Mouse (Mus musculus) urinary bladder, postnatal 10 days (tissue): ENCODE measurements around the gene Eif2s2.

Source experiments
- DNase-seq: peaks from one replicate; pipeline ENCODE4 v3.0.0; 2022; ENCODE audit warnings: low spot score

Eif2s2 gene

DNA sequence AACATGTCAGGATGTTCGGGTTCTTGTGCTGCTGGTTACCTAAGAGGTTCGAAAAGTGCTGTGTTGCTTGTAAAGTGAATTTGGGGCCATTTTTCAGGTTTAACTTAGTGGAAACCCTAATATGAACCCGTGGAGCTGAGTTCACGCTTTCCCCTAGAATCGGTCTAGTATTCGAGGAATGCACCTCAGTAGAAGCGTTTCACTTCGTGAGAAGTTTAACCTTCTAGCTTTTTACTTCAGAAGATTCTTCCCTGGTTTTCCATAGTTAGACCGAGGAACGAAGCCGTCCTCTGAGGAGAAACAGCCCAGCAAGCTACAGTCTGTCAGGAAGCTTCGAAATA, 280 bp upstream of the Eif2s2 start:
- no peak for DNase-seq

DNA sequence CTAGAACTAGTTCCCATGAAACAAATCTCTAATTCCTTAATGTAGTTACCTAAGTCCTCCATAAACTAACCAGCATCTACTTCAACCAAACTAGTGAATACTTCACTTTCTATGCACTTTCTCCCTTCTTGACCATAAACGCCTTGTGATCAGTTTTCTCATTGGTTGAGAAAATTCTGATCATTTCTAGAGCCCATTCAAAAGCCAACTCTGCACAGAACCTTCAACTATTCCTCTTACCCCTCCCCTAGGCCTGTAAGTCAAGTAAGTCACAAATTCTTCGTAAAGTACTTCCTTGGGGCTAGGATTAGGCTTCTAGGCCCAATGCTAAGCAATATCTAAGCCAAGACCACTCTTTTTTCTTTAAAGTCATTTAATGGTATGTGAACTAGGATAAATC, 1.1 kb downstream of the Eif2s2 start:
- DNase-seq = no peak

DNA sequence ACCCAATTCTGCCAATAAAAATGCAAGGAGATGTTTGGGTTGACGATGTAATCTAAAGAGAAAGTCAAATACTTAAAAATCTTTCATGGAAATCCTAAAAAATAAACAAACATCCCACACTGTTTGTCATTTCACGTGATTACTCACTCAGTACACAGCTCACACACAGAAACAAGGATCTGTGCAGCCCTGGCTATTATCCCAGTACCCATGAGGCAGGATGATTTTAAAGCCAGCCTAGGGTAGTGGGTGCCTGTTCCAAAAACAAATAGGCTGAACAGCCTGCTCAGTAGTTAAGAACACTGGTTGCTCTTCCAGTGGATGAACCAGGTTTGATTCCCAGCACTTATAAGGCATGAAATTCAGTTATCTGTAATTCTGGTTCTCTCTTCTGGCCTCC, 16.1 kb downstream of the Eif2s2 start:
- no peak for DNase-seq

DNA sequence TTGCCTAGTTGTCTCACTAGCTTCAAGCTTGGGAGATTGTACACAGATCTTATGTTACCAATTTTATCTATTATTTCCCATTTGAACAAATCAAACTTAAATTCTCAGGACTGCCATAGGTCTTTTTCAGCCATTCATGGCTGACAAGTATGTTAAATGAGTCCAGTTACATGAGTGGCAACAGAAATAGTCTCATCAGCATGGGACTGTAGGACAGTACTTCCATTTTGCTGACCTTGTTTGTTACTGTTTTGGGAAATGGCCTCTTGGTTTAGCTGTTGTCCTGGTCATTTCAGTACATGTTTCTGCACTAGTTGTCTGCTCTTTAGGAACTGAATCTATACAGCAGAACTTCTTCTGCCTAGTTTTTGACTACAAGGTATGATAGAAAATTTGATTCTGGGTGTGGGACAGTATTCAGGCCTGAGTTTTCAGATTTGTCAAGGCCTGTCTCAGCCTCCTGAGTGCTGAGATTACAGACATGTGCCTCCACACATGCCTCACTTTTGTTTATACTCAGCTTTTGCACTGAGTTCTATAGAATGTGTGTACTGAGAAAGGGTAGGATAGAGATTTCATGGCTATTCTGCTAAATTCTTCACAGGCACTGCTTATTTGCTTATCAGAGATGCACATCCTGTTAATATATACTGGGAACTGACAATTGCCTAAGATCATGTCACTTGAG, 22.6 kb downstream of the Eif2s2 start:
- DNase-seq = no peak

DNA sequence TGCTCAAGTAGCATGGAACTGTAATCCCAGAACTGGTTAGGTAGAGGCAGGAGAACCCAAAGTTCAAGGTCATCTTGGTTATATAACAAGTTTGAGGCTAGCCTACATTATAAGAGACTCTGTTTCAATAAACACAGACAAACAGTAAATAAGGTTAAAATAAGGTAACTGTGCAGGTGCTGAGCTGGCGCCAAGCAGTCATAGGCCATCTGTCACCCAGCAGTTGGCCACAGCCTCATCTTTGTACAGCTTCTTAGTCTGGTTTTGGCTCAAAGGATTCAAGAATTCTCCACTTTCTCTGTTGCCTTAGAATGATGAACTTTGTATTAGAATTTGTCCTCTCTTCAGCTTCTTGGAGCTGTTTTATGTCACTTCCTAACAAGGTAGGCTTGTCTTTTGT, 24.6 kb downstream of the Eif2s2 start:
- DNase-seq = no peak

DNA sequence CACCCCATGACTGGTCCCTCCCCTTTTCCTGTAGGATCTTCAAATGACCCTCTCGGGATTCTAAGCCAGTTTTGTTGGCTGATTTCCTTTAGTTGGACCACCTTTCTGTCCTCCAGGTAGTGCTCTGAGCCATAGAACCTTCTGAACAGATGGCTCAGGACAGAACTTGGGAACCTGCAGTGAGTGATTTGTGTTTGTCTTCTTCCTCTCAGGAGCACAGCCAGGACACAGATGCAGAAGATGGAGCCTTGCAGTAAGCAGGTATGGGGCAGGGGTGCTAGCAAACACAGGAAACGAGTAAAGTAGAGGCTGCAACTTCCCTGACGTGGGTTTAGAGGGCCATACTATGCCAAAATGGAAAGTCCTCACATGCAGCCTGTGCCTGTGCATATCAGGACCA, 27.0 kb downstream of the Eif2s2 start:
- no peak for DNase-seq

DNA sequence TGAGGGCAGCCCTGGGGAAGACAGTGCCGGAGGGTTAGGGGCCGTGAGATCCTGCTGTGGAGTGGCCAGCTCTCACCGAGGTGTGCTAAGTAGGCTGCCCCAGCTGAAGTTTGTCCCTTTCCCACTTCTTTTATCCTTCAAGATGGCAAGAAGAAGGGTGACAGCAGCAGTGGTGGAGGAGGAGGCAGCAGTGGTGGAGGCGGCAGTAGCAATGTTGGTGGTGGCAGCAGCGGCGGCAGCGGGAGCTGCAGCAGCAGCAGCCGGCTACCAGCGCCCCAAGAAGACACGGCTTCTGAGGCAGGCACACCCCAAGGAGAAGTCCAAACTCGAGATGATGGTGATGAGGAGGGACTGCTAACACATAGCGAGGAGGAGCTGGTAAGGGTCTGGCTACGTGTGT, 29.1 kb downstream of the Eif2s2 start:
- DNase-seq = no peak

DNA sequence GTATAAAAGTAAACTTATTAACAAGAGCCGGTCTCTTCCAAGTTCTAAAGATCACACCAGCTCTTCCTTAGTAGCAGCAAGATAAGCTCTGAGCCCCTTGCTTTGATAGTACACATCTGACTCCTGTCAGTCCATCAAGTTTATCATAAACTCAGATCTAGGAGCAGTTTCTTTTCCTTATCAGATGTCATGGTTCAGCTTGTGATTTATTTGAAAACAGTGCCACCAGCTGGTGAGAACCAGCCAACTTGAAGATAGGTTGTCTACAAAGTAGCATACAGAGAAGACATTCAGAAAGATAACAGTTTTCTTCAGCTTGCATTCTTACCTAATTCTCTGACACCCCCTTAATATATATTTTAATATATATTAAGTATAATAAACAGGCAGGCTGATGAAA, 37.4 kb downstream of the Eif2s2 start:
- no peak for DNase-seq

DNA sequence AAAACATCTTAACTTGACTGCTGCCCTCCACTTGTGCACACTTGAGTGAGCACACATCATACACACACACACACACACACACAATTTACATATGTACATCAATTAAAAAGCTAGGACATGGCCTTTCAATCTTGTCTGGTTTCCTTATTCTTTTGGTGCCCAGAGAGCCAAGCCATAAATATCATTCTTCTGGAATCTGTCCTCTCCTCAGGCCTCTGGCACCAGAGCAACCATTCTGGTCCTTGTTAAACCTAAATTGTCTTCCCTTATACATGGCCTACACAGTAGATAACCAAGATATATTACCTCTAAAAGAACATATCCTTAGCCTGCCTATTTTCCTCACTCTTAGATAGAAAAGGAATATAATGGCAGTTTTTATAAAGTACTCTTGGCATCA, 44.6 kb downstream of the Eif2s2 start:
- no peak for DNase-seq

DNA sequence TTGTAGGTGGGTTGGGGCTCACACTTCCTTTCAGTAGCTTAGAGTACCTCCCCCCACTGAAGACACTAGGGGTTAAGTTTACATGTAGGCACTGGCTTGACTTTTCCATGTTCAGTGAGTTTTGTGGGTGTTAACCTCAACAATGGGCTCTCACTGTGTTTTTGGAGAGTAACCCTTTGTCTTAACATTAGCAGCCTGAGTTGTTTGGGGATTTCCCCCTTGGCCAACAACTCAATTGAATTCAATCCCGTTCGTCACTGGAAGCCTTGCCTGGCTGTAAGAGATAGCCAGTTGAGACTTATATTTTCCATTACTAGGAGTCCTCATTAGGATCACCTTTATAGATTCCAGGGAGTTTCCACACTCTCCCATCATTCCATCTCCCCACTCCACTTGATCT, 56.2 kb downstream of the Eif2s2 start:
- no peak for DNase-seq

DNA sequence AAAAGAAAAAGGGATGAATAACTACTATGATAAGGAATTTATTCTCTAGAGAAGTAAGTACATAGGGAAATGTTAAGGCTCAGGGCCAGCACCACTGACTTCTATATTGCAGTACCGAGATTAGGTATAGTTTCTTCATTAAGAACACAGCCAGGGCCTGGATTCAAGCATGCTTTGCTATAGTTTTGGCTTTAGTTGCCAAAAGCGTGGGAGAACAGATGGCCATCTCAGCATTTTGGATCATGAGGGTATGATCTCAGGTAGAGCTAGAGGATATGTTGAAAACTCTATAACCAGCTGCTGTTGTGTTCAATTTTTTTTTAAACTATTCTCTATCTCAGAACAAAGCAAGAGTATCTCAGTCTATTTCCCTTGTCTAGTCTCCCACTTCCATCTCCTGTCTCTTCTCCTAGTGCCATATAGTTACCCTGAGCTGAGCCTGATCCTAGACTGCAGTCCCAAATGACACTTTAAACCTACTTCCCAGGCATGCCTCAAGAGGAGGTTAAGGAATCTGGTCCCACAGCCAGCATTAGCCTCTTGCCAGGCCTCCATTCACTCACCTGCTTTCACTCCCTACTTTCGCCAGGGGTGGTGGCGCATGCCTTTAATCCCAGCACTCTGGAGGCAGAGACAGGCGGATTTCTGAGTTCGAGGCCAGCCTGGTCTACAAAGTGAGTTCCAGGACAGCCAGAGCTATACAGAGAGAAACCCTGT, 58.4 kb downstream of the Eif2s2 start:
- no peak for DNase-seq

DNA sequence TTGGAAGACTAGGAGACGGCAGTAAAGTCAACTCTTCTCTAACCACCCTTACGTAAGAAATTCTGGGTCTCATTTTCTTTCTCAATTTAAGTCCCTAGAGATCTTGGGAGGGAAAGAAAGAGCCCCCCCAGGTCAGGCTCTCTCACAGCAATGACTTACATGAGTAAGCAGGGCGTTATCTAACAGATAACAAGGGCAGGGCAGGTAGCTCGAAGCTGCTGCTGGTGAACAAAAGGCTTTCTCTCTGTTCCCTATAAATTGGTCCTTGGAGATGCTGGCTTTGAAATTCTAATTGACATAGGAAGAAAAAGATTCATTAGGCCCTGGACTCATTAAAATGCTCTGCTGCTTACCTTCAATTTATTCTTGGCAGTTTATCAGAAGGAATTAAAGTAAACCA, 60.3 kb downstream of the Eif2s2 start:
- DNase-seq = no peak

DNA sequence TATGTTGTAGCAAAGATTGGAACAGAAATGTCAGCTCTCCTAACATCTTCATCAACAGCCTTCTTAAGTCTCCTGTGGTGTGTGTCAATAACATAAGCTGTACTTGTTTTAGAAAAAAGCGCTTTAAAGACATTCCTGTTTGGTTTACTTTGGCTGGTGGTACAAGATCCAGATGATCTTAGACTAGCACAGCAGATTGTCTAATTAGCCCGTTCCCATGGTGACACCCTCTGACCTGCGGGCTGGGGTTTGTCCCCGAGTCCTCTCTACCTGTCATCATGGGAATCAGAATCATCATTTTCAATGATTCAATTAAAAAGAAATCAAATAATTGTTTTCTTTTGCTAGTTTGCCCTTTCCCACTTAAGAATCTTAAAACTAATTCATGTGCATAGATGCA, 65.2 kb downstream of the Eif2s2 start:
- DNase-seq = no peak

DNA sequence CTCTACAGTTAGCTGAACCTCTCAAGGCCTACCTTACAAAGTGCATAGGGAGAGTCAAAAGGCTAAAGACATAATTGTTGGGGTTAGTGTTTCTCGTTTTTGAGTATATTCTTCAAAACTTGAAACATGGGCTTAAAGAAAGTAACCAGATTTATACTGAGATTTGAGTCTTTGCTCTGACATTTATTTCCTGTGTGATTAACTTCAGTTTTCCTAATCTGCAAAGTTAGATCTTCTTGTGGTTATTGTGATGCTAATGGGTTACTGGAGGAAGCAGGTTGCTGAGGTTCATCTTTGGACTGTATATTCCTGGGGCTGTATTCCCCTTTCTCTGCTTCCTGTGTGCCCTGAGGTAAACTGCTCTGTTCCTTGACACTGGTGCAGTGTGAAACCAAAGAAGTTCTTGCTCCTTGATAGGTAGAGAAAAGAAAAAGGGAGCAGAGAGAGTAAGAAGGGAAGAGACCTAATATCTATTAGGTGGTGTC, 66.6 kb downstream of the Eif2s2 start:
- no peak for DNase-seq
